Comparison of ENCODE assay signal across 35 mouse cellular contexts in the genomic region with DNA sequence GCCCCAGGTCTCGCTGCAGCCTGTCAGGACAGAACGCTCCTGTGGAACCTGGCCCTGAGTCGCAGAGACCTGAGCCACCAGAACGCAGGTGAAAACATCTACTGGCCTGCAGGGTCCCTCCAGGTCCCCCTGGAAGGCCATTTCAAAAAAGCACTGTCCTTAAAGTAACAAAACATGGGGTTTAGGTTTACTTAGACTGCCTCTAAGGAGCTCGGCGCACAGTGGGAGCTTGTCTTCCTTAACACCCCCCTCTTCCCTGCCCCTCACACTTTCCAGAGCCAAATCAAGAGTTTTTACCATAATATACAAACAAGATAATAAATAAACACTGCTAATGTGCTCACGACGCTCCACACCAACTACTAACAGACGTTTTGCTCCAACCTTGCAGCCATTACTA.
"Had no signal": no experiment of that assay in that cellular context is flagged by ENCODE, and none has a peak within 500 bp of the region (broad histone marks: within the 10 kb centered on the region; RNA-seq: fewer than 3 reads in every experiment).

No protein-coding gene starts in this region.

- DNase-seq: heart, postnatal 10 days; heart, postnatal 14 days; heart, postnatal 36 days; heart, postnatal 4 days; kidney, adult 11 months; kidney, adult 18-20 months; kidney, adult 2 months; kidney, adult 8-10 months; kidney, adult 9 months; kidney, postnatal 10 days; kidney, postnatal 14 days; kidney, postnatal 25 days; kidney, postnatal 36 days; kidney, postnatal 4 days; layer of hippocampus, adult 9-11 months; layer of hippocampus, postnatal 36 days had no signal

- H3K4me3 ChIP-seq: heart, embryonic 12.5 days; heart, embryonic 13.5 days; heart, embryonic 15.5 days; hindbrain, embryonic 10.5 days; hindbrain, embryonic 12.5 days; hindbrain, embryonic 13.5 days; hindbrain, embryonic 15.5 days; intestine, embryonic 15.5 days; kidney, embryonic 15.5 days; layer of hippocampus, adult 2 months; left cerebral cortex, adult 2 months had no signal

- H3K4me2 ChIP-seq: heart, embryonic 11.5 days; heart, embryonic 12.5 days; heart, embryonic 13.5 days; heart, embryonic 15.5 days; hindbrain, embryonic 12.5 days; hindbrain, embryonic 13.5 days; hindbrain, embryonic 14.5 days; hindbrain, embryonic 15.5 days; intestine, embryonic 15.5 days; kidney, embryonic 15.5 days had no signal

- H3K4me1 ChIP-seq: heart, embryonic 12.5 days; heart, embryonic 13.5 days; heart, embryonic 15.5 days; hindbrain, embryonic 10.5 days; hindbrain, embryonic 12.5 days; hindbrain, embryonic 13.5 days; hindbrain, embryonic 15.5 days; intestine, embryonic 15.5 days; kidney, embryonic 15.5 days had no signal

- H3K27ac ChIP-seq: heart, embryonic 13.5 days; heart, embryonic 15.5 days; hindbrain, embryonic 10.5 days; hindbrain, embryonic 12.5 days; hindbrain, embryonic 13.5 days; hindbrain, embryonic 14.5 days; hindbrain, embryonic 15.5 days; hindbrain, postnatal 0 days; intestine, embryonic 15.5 days; kidney, embryonic 15.5 days; kidney, postnatal 0 days; layer of hippocampus, adult 2 months; left cerebral cortex, adult 2 months had no signal

- H3K9ac ChIP-seq: heart, embryonic 12.5 days; heart, embryonic 13.5 days; heart, embryonic 15.5 days; hindbrain, embryonic 12.5 days; hindbrain, embryonic 13.5 days; hindbrain, embryonic 14.5 days; hindbrain, embryonic 15.5 days; intestine, embryonic 15.5 days; kidney, embryonic 15.5 days had no signal

- ATAC-seq: hindbrain, embryonic 16.5 days; hindbrain, postnatal 0 days; inflammation-experienced regulatory T-cells, adult 6 months; intestine, embryonic 15.5 days; intestine, embryonic 16.5 days; intestine, postnatal 0 days had no signal

- H3K9me3 ChIP-seq: heart, embryonic 12.5 days; heart, embryonic 13.5 days; heart, embryonic 15.5 days; hindbrain, embryonic 10.5 days; hindbrain, embryonic 12.5 days; hindbrain, embryonic 13.5 days; hindbrain, embryonic 15.5 days; intestine, embryonic 15.5 days; kidney, embryonic 15.5 days had no signal

- H3K27me3 ChIP-seq: heart, embryonic 12.5 days; heart, embryonic 13.5 days; heart, embryonic 15.5 days; hindbrain, embryonic 12.5 days; hindbrain, embryonic 13.5 days; hindbrain, embryonic 15.5 days; intestine, embryonic 15.5 days; kidney, embryonic 15.5 days had no signal
